Mouse (Mus musculus) lung, postnatal 0 days (tissue): ENCODE results near the gene Dmrta2. TPM values are rescaled to one million over a fixed set of nuclear protein-coding genes. Genes with fewer than 3 reads are reported as not detected.
A peak's percentile ranks its signal among the peaks of the same experiment; 100 is the strongest.

Experiments used
- ATAC-seq: fragments of 200-750 bp; cut with Nextera tagmentation; 2 replicates; pipeline ENCODE4 v1.8.0; 2017; ENCODE audit warnings: moderate library complexity
- DNase-seq: peaks from one replicate; pipeline ENCODE4 v3.0.0-alpha.2; 2016; ENCODE audit warnings: low spot score
- H3K27ac ChIP-seq: fragments of 300-500 bp; sonication (generic); 2 replicates; pipeline ENCODE4 v1.5.1; 2014; ENCODE audit warnings: antibody characterized with exemption, mild to moderate bottlenecking, low read length, mixed read lengths
- H3K27me3 ChIP-seq: fragments of 300-500 bp; sonication (generic); replicated peaks from 2 replicates; pipeline ENCODE4 v1.6.1; 2014; ENCODE audit warnings: low read length, mixed read lengths; ENCODE audit not compliant: insufficient read depth
- H3K36me3 ChIP-seq: fragments of 300-500 bp; sonication (generic); 2 replicates; pipeline ENCODE4 v1.6.1; 2014; ENCODE audit warnings: low read length, mixed read lengths; ENCODE audit not compliant: insufficient read depth
- H3K4me1 ChIP-seq: fragments of 300-500 bp; sonication (generic); 2 replicates; pipeline ENCODE4 v1.6.1; 2014; ENCODE audit warnings: antibody characterized with exemption, low read depth, low read length, mixed read lengths; ENCODE audit not compliant: insufficient read depth
- H3K4me2 ChIP-seq: fragments of 300-500 bp; sonication (generic); replicated peaks from 2 replicates; pipeline ENCODE4 v1.6.1; 2014; ENCODE audit warnings: low read depth, mild to moderate bottlenecking, low read length, moderate library complexity, mixed read lengths
- H3K4me3 ChIP-seq: fragments of 300-500 bp; sonication (generic); 2 replicates; pipeline ENCODE4 v1.5.1; 2014; ENCODE audit warnings: low read depth, low read length
- H3K9ac ChIP-seq: fragments of 300-500 bp; sonication (generic); replicated peaks from 2 replicates; pipeline ENCODE4 v1.6.1; 2014; ENCODE audit warnings: low read depth, mild to moderate bottlenecking
- H3K9me3 ChIP-seq: fragments of 300-500 bp; sonication (generic); 2 replicates; pipeline ENCODE4 v1.6.1; 2016; ENCODE audit warnings: low read length, mixed read lengths
- CTCF ChIP-seq: IDR thresholded peaks from 2 replicates; pipeline ENCODE4 v1.5.1; 2016; ENCODE audit warnings: antibody characterized with exemption, mild to moderate bottlenecking
- EP300 ChIP-seq: IDR thresholded peaks from 2 replicates; pipeline ENCODE4 v1.6.1; 2016; ENCODE audit warnings: antibody characterized with exemption, mild to moderate bottlenecking, control low read depth
- WGBS: fragments of 180-500 bp; shearing (Covaris S2); extraction: QIAGEN DNeasy Blood & Tissue Kit; methylation state at CpG from one replicate; pipeline ENCODE4 v1.1.7; 2014; 5-methylcytosine and 5-hydroxymethylcytosine counted together
- polyA plus RNA-seq: library from polyadenylated mRNA; unstranded; fragments of >200 nt; fragmentation: Nextera tagmentation; extraction: Ambion mirVana; gene quantifications from 2 replicates; pipeline ENCODE4 v1.2.1, GENCODE M21; 2015

Gene Dmrta2
- polyA plus RNA-seq, 1 experiment from 2014 or later: not detected

GRCm38 (mm10) chr4:110019145-110019544 lies 41.3 kb downstream of the Dmrta2 start:
- H3K36me3 ChIP-seq: no peaks in the 10 kb centered on the region
- no peak overlapping the region for H3K9ac ChIP-seq
- H3K4me1 ChIP-seq: no peaks in the 10 kb centered on the region
- H3K9me3 ChIP-seq: no peaks in the 10 kb centered on the region
- ATAC-seq (no peak), DNase-seq (no peak)
- H3K4me2 ChIP-seq: no peak overlapping the region
- no peak overlapping the region for H3K27ac ChIP-seq
- H3K27me3 ChIP-seq: 0 out of 2 replicates have a peak, but pooled peaks cover 4% of the 10 kb centered on the region
- no peak overlapping the region for H3K4me3 ChIP-seq
- WGBS: 49% methylated on average over 9 of the region's 9 CpGs
- TF ChIP-seq CTCF: peak; percentile 56
- no peak for TF ChIP-seq EP300

DNA sequence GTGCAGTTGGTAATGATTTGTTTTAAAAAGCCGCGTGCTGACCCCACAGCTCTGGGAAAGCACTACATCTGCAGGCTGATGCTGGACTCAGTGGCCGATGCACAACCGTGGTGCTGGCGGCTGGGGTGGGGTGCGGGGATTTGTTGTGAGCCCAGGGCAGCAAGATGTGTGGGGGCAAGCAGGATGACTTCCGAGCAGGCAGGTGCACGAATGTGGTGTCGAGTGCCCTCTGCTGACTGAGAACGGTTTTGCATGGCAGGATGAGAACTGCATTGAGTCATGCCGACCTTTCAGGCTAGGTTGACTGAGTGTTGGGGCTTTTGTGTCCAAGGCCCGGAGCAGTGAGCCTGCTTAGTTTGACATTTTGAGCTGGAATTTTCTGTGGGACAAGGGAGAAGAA lies 42.4 kb downstream of the Dmrta2 start:
- TF ChIP-seq EP300 (no peak), CTCF (peak; percentile 83)
- DNase-seq (peak; percentile 65), ATAC-seq (no peak)
- no peak overlapping the region for H3K4me3 ChIP-seq
- H3K4me2 ChIP-seq: no peak overlapping the region
- H3K36me3 ChIP-seq: no peaks in the 10 kb centered on the region
- no peak overlapping the region for H3K27ac ChIP-seq
- no peaks in the 10 kb centered on the region for H3K9me3 ChIP-seq
- 14% methylated on average over 12 of the region's 12 CpGs for WGBS
- H3K9ac ChIP-seq: no peak overlapping the region
- 0 out of 2 replicates have a peak, but pooled peaks cover 4% of the 10 kb centered on the region for H3K27me3 ChIP-seq
- H3K4me1 ChIP-seq: no peaks in the 10 kb centered on the region

- ATAC-seq (no peak), DNase-seq (peak; percentile 62)
- H3K4me2 ChIP-seq: no peak overlapping the region
- TF ChIP-seq CTCF: peak; percentile 95
- TF ChIP-seq EP300: no peak
- no peaks in the 10 kb centered on the region for H3K4me1 ChIP-seq
- no peak overlapping the region for H3K4me3 ChIP-seq
- no peak overlapping the region for H3K27ac ChIP-seq
- 16% methylated on average over 25 of the region's 25 CpGs for WGBS
- H3K36me3 ChIP-seq: no peaks in the 10 kb centered on the region
- H3K9me3 ChIP-seq: no peaks in the 10 kb centered on the region
- 0 out of 2 replicates have a peak, but pooled peaks cover 4% of the 10 kb centered on the region for H3K27me3 ChIP-seq
- H3K9ac ChIP-seq: no peak overlapping the region
Measured at GRCm38 (mm10) chr4:110021956-110022625, 44.2 kb downstream of the Dmrta2 start.

DNA sequence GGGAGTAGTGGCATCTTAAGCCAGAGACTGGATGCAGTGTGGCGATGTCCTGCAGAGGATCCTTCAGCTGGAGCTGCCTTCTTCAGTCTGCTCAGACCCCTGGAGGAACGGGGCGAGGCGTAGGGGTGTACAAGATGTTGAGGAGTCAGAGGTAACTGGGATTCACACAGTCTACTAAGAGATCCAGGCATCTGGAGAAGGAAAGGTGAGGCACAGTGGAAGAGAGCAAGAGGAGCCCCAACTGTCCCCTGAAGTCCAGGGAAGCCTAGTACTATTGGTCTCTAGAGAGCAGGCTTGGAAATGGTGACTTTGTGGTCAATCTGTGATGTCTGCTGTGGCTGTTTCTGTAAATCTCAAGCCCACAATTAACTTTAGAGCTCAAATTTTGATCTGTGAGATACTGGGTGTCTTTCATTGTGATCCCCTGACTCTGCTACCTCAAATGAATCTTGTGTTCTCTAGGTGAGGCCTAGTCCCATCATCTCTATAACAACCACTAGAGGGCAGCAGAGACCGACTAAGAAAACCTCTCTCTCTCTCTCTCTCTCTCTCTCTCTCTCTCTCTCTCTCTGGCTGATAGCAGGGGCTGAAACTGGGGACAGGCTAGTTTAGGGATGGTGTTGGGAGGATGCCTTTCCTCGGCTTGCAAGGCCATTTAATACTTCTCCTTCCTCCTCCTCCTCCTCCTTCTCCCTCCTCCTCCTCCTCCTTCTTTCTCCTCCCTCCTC lies 50.8 kb downstream of the Dmrta2 start:
- no peaks in the 10 kb centered on the region for H3K4me1 ChIP-seq
- DNase-seq: peak; percentile 28
- H3K9ac ChIP-seq: no peak overlapping the region
- H3K4me3 ChIP-seq: no peak overlapping the region
- H3K27ac ChIP-seq: no peak overlapping the region
- no peak for ATAC-seq
- 58% methylated on average over 6 of the region's 6 CpGs for WGBS
- no peak overlapping the region for H3K4me2 ChIP-seq
- TF ChIP-seq EP300: no peak
- TF ChIP-seq CTCF: peak; percentile 76
- H3K27me3 ChIP-seq: no peaks in the 10 kb centered on the region
- H3K9me3 ChIP-seq: no peaks in the 10 kb centered on the region
- H3K36me3 ChIP-seq: no peaks in the 10 kb centered on the region

GRCm38 (mm10) chr4:110029446-110029845 lies 51.6 kb downstream of the Dmrta2 start:
- ATAC-seq (no peak), DNase-seq (no peak)
- H3K4me3 ChIP-seq: no peak overlapping the region
- H3K9ac ChIP-seq: no peak overlapping the region
- H3K27me3 ChIP-seq: no peaks in the 10 kb centered on the region
- H3K36me3 ChIP-seq: no peaks in the 10 kb centered on the region
- no peaks in the 10 kb centered on the region for H3K4me1 ChIP-seq
- WGBS: 72% methylated on average over 1 of the region's 1 CpGs
- H3K4me2 ChIP-seq: no peak overlapping the region
- TF ChIP-seq CTCF (no peak), EP300 (no peak)
- H3K9me3 ChIP-seq: no peaks in the 10 kb centered on the region
- H3K27ac ChIP-seq: no peak overlapping the region
